Mouse (Mus musculus): ENCODE results near the gene Tmem240. TPM values are rescaled to one million over a fixed set of nuclear protein-coding genes. Genes with fewer than 3 reads are reported as not detected.

The Tmem240 gene
- polyA plus RNA-seq, 1 experiment from 2014 or later: 1.4 TPM

GRCm38 (mm10) chr4:155759862-155760612 is 25.4 kb downstream of the Tmem240 start:
- H3K36me3 ChIP-seq: peaks cover 25% of the 10 kb centered on the region
- no peak for ATAC-seq (ENCODE audit: insufficient number of reproducible peaks, insufficient read depth, low FRiP score, low TSS enrichment, low read depth)
- WGBS: 2% methylated on average over 10 of the region's 10 CpGs
- H3K4me3 ChIP-seq: peak overlapping the region; percentile 91
- no peaks in the 10 kb centered on the region for H3K27me3 ChIP-seq
- H3K9ac ChIP-seq: peak overlapping the region; percentile 88
- H3K4me1 ChIP-seq: peaks cover 22% of the 10 kb centered on the region
- no peaks in the 10 kb centered on the region for H3K9me3 ChIP-seq
- no peak overlapping the region for H3K27ac ChIP-seq
- peak overlapping the region; percentile 97 for H3K4me2 ChIP-seq

DNA sequence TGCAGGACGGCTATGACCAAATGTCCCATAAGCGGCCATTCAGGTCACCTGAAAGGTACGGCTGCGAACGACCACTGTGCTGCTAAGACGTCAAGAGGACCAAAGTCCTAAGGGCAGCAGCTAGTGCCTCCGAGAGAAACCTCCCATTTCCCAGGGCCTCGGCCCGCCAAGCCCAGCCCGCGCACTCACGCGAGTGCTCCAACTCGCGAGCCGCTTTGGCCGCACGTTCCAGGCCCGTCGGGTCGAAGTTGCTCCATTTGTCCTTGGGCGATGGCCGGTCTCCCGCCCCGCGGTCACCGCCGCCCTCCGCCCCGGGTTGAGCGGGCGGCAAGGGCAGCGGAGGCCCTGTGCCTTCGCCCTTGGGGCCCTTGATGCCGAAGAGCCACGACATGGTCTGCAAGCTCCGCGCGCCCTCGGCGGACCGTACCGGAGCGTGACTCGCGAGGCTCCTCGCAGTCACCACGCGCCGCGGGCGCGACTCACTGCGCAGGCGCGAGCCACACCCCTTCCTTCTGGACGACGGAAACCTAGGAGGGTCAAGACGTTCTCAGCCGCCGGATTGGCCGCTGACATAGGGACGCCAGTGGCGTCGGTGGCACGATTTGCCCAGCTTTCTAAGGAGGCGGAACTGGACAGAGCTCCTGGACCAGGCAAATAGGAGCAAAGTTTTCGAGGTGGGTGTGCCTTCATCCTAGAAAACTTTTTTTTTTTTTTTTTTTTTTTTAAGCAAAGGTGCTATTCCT is 26.2 kb downstream of the Tmem240 start, which contains the start of gene Atad3a:
Atad3a (minus strand) TSS at position 481 of the 743 bp plus-strand sequence.
- peak; percentile 95 for ATAC-seq (ENCODE audit: insufficient number of reproducible peaks, insufficient read depth, low FRiP score, low TSS enrichment, low read depth)
- H3K27ac ChIP-seq: peak within 1 kb of the TSS; percentile 58
- peaks cover 22% of the 10 kb centered on the region for H3K4me1 ChIP-seq
- H3K4me2 ChIP-seq: peak within 1 kb of the TSS; percentile 97
- peak within 1 kb of the TSS; percentile 91 for H3K4me3 ChIP-seq
- H3K36me3 ChIP-seq: peaks cover 18% of the 10 kb centered on the region
- under 1% methylated on average over 68 of the region's 68 CpGs for WGBS
- peak within 1 kb of the TSS; percentile 88 for H3K9ac ChIP-seq
- no peaks in the 10 kb centered on the region for H3K9me3 ChIP-seq
- H3K27me3 ChIP-seq: no peaks in the 10 kb centered on the region

- no peaks in the 10 kb centered on the region for H3K9me3 ChIP-seq
- H3K27ac ChIP-seq: peak overlapping the region; percentile 58
- peaks cover 10% of the 10 kb centered on the region for H3K36me3 ChIP-seq
- peak overlapping the region; percentile 91 for H3K4me3 ChIP-seq
- H3K9ac ChIP-seq: peak overlapping the region; percentile 88
- peaks cover 22% of the 10 kb centered on the region for H3K4me1 ChIP-seq
- peak overlapping the region; percentile 97 for H3K4me2 ChIP-seq
- no peak for ATAC-seq (ENCODE audit: insufficient number of reproducible peaks, insufficient read depth, low FRiP score, low TSS enrichment, low read depth)
- 1% methylated on average over 28 of the region's 28 CpGs for WGBS
- no peaks in the 10 kb centered on the region for H3K27me3 ChIP-seq
Measured at GRCm38 (mm10) chr4:155761356-155762099, 26.9 kb downstream of the Tmem240 start.

DNA sequence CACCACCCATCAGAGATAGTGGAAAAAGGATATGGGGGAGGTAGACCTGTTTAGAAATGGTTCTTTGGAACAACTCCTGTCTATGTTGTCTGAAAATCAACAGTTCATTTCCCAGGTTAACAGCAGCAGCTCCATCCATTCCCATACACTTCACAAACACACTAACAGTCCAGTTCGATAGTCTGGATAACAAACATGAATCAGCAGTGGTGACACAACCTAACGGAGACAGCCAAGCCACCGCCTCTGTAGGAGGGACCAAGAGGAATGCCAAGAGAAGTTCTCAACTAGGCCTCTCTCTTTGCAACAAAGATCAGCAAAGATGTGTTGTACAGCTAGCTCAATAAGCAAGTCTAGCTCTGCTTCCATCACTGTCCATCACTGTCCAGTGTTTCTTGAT is 27.8 kb downstream of the Tmem240 start:
- 0 out of 2 replicates have a peak overlapping the region, but pooled peaks have one; percentile 2 for H3K9ac ChIP-seq
- 94% methylated on average over 3 of the region's 3 CpGs for WGBS
- peaks cover 2% of the 10 kb centered on the region; the same call in 1 of the 2 replicates for H3K36me3 ChIP-seq
- no peak overlapping the region for H3K4me3 ChIP-seq
- no peaks in the 10 kb centered on the region for H3K9me3 ChIP-seq
- peaks cover 22% of the 10 kb centered on the region for H3K4me1 ChIP-seq
- H3K4me2 ChIP-seq: peak overlapping the region; percentile 97; the same call in 1 of the 2 replicates
- H3K27me3 ChIP-seq: no peaks in the 10 kb centered on the region
- no peak overlapping the region for H3K27ac ChIP-seq
- ATAC-seq (ENCODE audit: insufficient number of reproducible peaks, insufficient read depth, low FRiP score, low TSS enrichment, low read depth): no peak

- Histone ChIP-seq H3K27ac (peak overlapping the region; percentile 48), H3K9me3 (no peaks in the 10 kb centered on the region), H3K9ac (peak overlapping the region; percentile 80), H3K36me3 (no peaks in the 10 kb centered on the region), H3K4me3 (peak overlapping the region; percentile 54), H3K4me2 (peak overlapping the region; percentile 74), H3K4me1 (peaks cover 28% of the 10 kb centered on the region), H3K27me3 (peaks cover 16% of the 10 kb centered on the region; the same call in 1 of the 2 replicates)
- 68% methylated on average over 5 of the region's 5 CpGs for WGBS
- ATAC-seq (ENCODE audit: insufficient number of reproducible peaks, insufficient read depth, low FRiP score, low TSS enrichment, low read depth): no peak
Measured at GRCm38 (mm10) chr4:155769496-155769879, 34.9 kb downstream of the Tmem240 start.

- peak; percentile 68 for ATAC-seq (ENCODE audit: insufficient number of reproducible peaks, insufficient read depth, low FRiP score, low TSS enrichment, low read depth)
- under 1% methylated on average over 39 of the region's 39 CpGs for WGBS
Measured at GRCm38 (mm10) chr4:155769880-155770512, 35.4 kb downstream of the Tmem240 start.

DNA sequence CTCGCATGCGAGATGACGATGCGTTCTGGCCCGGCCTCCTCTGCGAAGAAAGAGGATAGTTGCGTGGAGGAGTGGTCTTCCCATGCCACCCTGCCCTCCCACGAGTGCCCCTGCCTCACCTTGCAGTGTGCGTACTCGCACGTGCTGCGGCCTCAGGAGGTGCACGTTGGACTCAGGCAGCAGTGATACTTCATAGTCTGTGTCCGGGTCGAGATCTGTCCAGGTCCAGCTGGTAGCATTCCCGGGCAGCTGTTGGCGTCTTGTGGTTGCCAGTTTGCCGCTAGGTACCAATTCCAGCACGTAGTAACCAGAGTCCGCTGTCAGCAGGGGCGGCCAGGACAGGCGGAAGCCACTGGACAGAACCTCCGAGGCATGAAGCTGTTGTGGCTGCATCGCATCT is 36.0 kb downstream of the Tmem240 start:
- Histone ChIP-seq H3K4me3 (peak overlapping the region; percentile 54), H3K27me3 (peaks cover 16% of the 10 kb centered on the region; the same call in 1 of the 2 replicates), H3K4me1 (peaks cover 39% of the 10 kb centered on the region), H3K9me3 (no peaks in the 10 kb centered on the region), H3K4me2 (peak overlapping the region; percentile 74), H3K36me3 (no peaks in the 10 kb centered on the region), H3K9ac (peak overlapping the region; percentile 80), H3K27ac (no peak overlapping the region)
- no peak for ATAC-seq (ENCODE audit: insufficient number of reproducible peaks, insufficient read depth, low FRiP score, low TSS enrichment, low read depth)
- 42% methylated on average over 24 of the region's 24 CpGs for WGBS

More at GRCm38 (mm10) chr4:155769880-155770512, 35.4 kb downstream of the Tmem240 start:
- Histone ChIP-seq H3K36me3 (no peaks in the 10 kb centered on the region), H3K27ac (peak overlapping the region; percentile 48), H3K4me1 (peaks cover 33% of the 10 kb centered on the region), H3K4me3 (peak overlapping the region; percentile 54), H3K9ac (peak overlapping the region; percentile 80), H3K9me3 (no peaks in the 10 kb centered on the region), H3K27me3 (peaks cover 16% of the 10 kb centered on the region; the same call in 1 of the 2 replicates), H3K4me2 (peak overlapping the region; percentile 74)

GRCm38 (mm10) chr4:155771706-155772105 is 37.1 kb downstream of the Tmem240 start:
- Histone ChIP-seq H3K4me2 (no peak overlapping the region), H3K27me3 (peaks cover 16% of the 10 kb centered on the region; the same call in 1 of the 2 replicates), H3K36me3 (no peaks in the 10 kb centered on the region), H3K9ac (no peak overlapping the region), H3K27ac (no peak overlapping the region), H3K4me1 (peaks cover 44% of the 10 kb centered on the region), H3K9me3 (no peaks in the 10 kb centered on the region), H3K4me3 (no peak overlapping the region)
- 86% methylated on average over 2 of the region's 2 CpGs for WGBS
- ATAC-seq (ENCODE audit: insufficient number of reproducible peaks, insufficient read depth, low FRiP score, low TSS enrichment, low read depth): no peak

GRCm38 (mm10) chr4:155772786-155773185 is 38.2 kb downstream of the Tmem240 start:
- no peaks in the 10 kb centered on the region for H3K9me3 ChIP-seq
- H3K4me2 ChIP-seq: no peak overlapping the region
- no peak overlapping the region for H3K4me3 ChIP-seq
- no peak overlapping the region for H3K27ac ChIP-seq
- H3K4me1 ChIP-seq: peaks cover 48% of the 10 kb centered on the region
- H3K27me3 ChIP-seq: peaks cover 16% of the 10 kb centered on the region; the same call in 1 of the 2 replicates
- H3K9ac ChIP-seq: no peak overlapping the region
- 85% methylated on average over 13 of the region's 13 CpGs for WGBS
- ATAC-seq (ENCODE audit: insufficient number of reproducible peaks, insufficient read depth, low FRiP score, low TSS enrichment, low read depth): no peak
- no peaks in the 10 kb centered on the region for H3K36me3 ChIP-seq

- peaks cover 16% of the 10 kb centered on the region; the same call in 1 of the 2 replicates for H3K27me3 ChIP-seq
- peak overlapping the region; percentile 43 for H3K4me3 ChIP-seq
- H3K9ac ChIP-seq: peak overlapping the region; percentile 54; the same call in 1 of the 2 replicates
- H3K36me3 ChIP-seq: no peaks in the 10 kb centered on the region
- no peak for ATAC-seq (ENCODE audit: insufficient number of reproducible peaks, insufficient read depth, low FRiP score, low TSS enrichment, low read depth)
- H3K9me3 ChIP-seq: no peaks in the 10 kb centered on the region
- peaks cover 48% of the 10 kb centered on the region for H3K4me1 ChIP-seq
- peak overlapping the region; percentile 83 for H3K4me2 ChIP-seq
- H3K27ac ChIP-seq: no peak overlapping the region
- WGBS: 30% methylated on average over 5 of the region's 5 CpGs
Measured at GRCm38 (mm10) chr4:155773335-155774078, 38.9 kb downstream of the Tmem240 start.

All from embryonic facial prominence, embryonic 13.5 days (tissue).